Mouse (Mus musculus) ES-E14 (cell line): ENCODE results near the gene Polk.

ENCODE experiments used
- CHD2 ChIP-seq: IDR thresholded peaks from 2 replicates; pipeline ENCODE4 v1.6.1; 2014; ENCODE audit warnings: mild to moderate bottlenecking, low read depth, low read length, inconsistent platforms
- ZNF384 ChIP-seq: IDR thresholded peaks from 2 replicates; pipeline ENCODE4 v1.6.1; 2012; ENCODE audit warnings: low read depth, low read length, inconsistent platforms

GRCm38 (mm10) chr13:96542081-96542889, at the start of gene Polk, which contains the start of gene Col4a3bp:
- no peak for TF ChIP-seq ZNF384
- TF ChIP-seq CHD2: no peak
